Mouse (Mus musculus) left cerebral cortex, adult 2 months (tissue): ENCODE results near the gene Reep1. TPM values are rescaled to one million over a fixed set of nuclear protein-coding genes. Genes with fewer than 3 reads are reported as not detected.
A peak's percentile ranks its signal among the peaks of the same experiment; 100 is the strongest.

ENCODE experiments used
- DNase-seq, 2 experiments: peaks; one replicate each; pipeline ENCODE4 v3.0.0; 2021 to 2022; ENCODE audit warnings: low spot score in 2 of 2, mixed read lengths in 1 of 2; ENCODE audit errors: extremely low spot score in 1 of 2
- H3K27ac ChIP-seq: fragments of 200-600 bp; 2 replicates; pipeline ENCODE4 v1.8.1; 2022
- H3K4me3 ChIP-seq: fragments of 200-600 bp; 2 replicates; pipeline ENCODE4 v1.8.1; 2022
- CTCF ChIP-seq: fragments of 200-600 bp; IDR thresholded peaks from 2 replicates; pipeline ENCODE4 v1.8.1; 2022; ENCODE audit warnings: antibody characterized with exemption, mild to moderate bottlenecking, moderate library complexity
- intact Hi-C: fragments of 180-260 bp; cut with DNase I; formaldehyde crosslinking; loops from one replicate; pipeline ENCODE4 v1.15.1; 2025
- total RNA-seq, 2 experiments: library from RNA; stranded (reverse); gene quantifications; 2 replicates each; pipeline ENCODE4 v1.2.3; 2021

The Reep1 gene
- total RNA-seq, 2 experiments from 2014 or later: 81.4 to 81.5 TPM

DNA sequence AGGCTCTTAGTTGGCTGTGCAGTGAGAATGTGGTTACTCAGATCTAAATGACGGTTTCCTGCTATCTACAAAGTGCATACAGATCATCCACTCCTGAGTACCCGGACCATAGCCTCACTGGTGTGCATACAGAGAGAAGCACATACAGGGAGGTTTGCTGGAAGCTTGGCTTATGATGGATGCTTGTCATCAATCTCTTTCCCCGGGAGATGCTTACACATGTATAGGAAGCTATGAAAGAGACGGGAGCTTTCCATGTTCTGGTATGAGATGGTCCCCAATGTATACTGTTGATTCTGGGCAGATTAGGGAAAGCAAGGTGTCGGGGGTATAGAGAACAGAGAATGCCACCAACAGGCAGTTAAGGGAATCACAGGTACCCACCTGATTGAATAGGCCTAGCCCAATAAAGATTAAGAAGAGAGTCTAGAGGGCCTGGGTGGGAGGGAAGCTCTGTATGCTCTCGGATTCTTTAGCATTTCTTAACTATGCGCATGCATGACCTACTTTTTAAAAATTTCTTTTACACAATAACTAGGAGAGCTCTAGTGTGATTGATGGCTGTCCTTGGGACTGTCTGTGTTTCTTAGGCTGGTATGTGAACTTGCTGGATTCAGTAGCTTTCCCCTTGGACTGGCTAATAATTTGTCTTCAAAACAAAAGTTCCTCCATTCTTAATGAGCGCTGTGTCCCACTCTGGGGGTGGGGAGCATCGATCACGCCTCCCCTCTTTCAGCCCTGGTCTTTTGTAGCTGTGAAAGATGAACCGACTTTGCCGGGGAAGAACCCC is 62.7 kb downstream of the Reep1 start:
- no peak for DNase-seq
- TF ChIP-seq CTCF: peak; percentile 24; the same call in 1 of the 2 replicates
- intact Hi-C loops: no loop called here
- H3K27ac ChIP-seq: 0 out of 2 replicates have a peak overlapping the region, but pooled peaks have one; percentile 36
- no peak overlapping the region for H3K4me3 ChIP-seq

DNA sequence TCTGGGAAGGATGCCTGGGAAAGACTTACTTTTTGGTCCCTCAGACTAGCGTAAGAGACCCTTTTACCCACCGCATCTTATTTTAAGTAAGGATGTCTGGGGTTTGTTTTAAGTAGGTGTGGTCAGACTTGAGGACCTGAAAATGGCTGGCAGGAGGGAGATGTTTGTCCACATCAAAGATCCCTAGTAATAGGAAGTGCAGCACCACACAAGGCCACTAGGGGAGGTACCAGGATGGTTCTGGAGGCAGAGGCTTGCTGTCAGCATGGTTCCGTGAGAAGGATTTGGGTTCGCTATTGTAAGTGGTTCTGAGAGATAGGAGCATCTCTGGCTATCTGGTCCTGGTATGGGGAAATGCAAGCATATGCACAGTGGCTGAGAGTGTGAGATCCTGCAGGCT is 63.5 kb downstream of the Reep1 start:
- Histone ChIP-seq H3K4me3 (no peak overlapping the region), H3K27ac (no peak overlapping the region)
- TF ChIP-seq CTCF: no peak
- no peak for DNase-seq
- intact Hi-C loops: no loop called here

DNA sequence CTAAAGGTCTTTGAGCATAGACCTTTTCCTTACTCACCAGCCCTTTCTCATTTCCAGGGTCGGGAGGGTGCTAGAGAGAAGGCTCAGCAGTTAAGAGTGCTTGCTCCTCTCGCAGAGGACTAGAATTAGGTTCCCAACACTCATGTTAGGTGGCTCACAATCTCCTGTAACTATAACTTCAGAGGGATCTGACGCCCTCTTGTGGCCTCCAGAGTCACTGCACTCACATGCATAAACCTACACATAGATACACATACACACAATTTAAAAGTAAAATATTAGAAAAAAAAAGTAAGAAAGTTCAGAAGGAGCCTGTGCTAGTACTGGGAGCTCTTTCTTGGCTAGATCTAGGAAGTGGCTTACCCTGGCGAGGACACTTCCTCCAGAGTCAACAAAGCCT is 63.9 kb downstream of the Reep1 start:
- no peak for DNase-seq
- intact Hi-C loops: no loop called here

DNA sequence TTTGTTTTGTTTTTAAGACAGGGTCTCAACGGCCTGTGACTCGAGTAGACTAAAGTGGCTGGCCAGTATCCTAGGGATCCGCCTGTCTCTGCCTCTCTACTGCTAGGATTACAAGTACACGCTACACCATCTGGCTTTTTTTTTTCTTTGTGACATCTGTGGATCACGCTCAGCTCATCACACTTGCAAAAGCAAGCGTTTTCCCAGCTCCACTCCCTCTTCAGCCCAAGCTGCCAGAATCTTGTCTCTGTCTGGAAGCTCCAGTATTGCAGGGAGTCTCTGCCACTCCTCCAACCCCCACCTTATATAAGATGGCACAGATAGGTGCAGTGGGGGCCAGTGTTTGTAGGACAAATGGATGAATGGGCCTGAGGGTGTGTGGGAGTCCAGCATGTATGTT is 64.8 kb downstream of the Reep1 start:
- intact Hi-C loops: loop anchor here (1.0 kb wide), 2 partner anchors 26 to 29 kb away; no protein-coding TSS in a partner anchor
- Histone ChIP-seq H3K27ac (peak overlapping the region; percentile 83), H3K4me3 (no peak overlapping the region)
- DNase-seq: peak; percentile 56 to 66
- TF ChIP-seq CTCF: no peak; the same call in 1 of the 2 replicates

More for the DNA sequence above, 63.9 kb downstream of the Reep1 start:
- peak; percentile 28 for TF ChIP-seq CTCF
- no peak overlapping the region for H3K4me3 ChIP-seq
- H3K27ac ChIP-seq: peak overlapping the region; percentile 15; the same call in 1 of the 2 replicates

DNA sequence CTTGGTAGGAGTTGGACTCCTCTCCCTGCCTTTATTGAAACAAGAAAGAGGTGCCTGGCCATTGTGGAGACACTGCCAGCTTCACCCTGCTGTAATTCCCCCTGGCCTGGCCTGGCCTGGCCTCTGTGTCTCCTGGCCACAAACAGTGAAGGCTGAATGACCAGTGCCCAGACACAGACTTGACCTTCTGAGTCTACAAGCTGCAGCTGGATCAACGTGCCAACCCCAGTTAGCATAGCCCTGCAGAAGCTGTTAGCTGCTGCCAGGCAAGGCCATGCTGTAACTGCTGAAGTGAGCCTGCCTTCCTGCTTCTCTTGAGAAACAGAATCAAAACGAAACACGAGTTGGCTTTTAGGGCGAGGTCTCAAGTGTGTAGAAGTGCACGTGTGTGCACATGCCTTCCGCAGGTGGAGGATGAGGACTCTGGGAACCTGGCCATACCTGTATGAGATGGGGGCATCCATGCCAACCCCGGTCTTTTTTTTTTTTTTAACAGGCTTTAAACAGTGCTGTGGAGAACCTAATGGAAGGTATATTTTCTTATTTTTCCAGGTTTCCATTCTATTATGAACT is 65.4 kb downstream of the Reep1 start:
- intact Hi-C loops: loop anchor here (1.0 kb wide), 2 partner anchors 26 to 29 kb away; no protein-coding TSS in a partner anchor
- DNase-seq: no peak
- peak overlapping the region; percentile 83 for H3K27ac ChIP-seq
- TF ChIP-seq CTCF: no peak
- H3K4me3 ChIP-seq: no peak overlapping the region

DNA sequence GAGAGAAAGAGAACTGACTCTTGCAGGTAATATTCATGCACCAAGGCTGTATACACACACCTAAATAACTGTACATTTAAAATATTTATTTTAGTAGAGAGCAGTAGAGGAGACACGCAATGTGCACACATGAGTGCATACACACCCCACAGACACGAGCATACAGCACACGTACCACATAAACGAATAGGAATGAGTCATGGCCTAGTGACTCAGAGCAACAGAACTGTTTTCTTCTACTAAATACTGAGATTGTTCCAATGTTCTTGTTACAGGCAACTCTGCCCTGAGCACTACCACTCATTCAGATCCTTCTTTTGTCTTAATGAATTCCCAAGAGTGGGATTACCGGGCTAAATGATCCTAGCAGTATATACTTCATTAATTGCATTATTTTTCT is 70.7 kb downstream of the Reep1 start:
- intact Hi-C loops: no loop called here
- DNase-seq: no peak
- no peak for TF ChIP-seq CTCF
- no peak overlapping the region for H3K27ac ChIP-seq
- H3K4me3 ChIP-seq: no peak overlapping the region

DNA sequence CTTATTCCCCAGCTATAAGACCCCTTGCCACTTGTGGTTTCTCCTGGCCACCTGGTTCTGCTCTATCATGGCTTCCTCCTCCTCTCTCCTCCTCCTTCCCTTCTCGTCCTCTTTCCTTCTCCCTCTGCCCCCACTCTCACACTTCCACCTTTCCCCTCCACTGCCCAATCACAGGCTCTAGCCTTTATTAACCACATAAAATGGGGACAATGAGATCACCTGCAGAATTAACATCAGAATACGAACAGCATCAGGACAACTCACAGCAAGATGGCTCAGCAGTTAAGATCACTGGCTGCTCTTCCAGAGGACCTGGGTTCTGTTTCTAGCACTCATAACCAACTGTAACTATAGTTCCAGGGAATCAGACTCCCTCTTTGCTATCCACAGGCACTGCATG is 72.5 kb downstream of the Reep1 start:
- intact Hi-C loops: no loop called here
- Histone ChIP-seq H3K4me3 (no peak overlapping the region), H3K27ac (no peak overlapping the region)
- no peak for TF ChIP-seq CTCF
- DNase-seq: no peak

DNA sequence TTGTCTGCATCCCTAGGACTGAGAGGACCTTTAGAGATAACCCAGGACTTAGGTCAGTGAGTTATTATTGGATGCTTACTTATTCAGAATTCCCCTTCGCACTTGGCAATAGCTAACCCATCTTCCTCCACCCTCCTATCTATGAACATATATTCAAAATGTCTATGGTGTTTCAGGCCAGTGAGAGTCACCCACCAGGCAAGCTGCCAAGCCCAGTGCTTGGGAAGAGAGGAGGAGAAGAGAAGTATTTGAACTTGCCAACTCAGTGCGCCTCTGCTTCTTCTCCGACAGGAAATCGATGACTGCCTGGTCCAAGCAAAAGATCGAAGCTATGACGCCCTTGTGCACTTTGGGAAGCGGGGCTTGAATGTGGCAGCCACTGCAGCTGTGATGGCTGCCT is 73.1 kb downstream of the Reep1 start:
- H3K27ac ChIP-seq: no peak overlapping the region
- intact Hi-C loops: no loop called here
- H3K4me3 ChIP-seq: no peak overlapping the region
- no peak for TF ChIP-seq CTCF
- DNase-seq: no peak

DNA sequence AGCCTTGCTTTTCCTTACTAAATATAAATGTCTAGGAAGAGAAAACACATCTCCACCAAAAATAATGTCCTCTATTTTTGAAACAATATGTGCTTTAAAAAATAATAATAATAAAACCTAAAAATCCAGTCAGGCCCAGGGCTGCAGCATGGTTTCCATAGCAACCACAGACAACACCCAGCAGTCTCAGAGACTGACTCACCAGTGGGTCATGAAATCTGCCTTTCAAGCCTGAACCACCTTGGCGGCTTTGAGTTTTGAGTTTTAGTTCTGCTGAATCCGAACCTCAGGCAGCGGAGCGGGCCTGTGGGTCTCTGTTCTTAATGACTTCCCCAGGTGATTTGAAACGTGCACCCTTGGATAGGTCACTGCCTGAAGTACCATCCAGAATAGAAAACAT is 75.8 kb downstream of the Reep1 start:
- TF ChIP-seq CTCF: no peak
- no peak overlapping the region for H3K4me3 ChIP-seq
- DNase-seq: no peak
- intact Hi-C loops: no loop called here
- H3K27ac ChIP-seq: 0 out of 2 replicates have a peak overlapping the region, but pooled peaks have one; percentile 64

DNA sequence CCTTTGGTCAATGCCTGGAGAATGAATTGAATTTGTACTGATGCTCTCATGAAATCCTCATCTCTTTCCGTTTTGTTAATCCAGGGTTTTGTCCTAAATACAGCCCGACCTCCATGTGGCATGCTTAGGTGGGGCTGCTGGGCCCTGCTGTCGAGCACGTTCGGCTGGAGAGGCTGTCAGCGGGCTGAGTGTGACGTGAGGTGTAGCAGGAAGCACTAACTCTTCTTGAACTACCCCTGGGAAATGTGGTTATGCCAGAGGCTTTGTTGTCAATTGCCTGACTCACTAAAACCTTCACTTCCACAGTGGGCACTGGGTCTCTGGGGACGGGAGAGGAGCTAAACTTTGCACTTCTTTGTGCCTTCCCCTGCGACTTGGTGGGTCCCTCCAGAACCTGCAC is 81.0 kb downstream of the Reep1 start:
- intact Hi-C loops: no loop called here
- H3K27ac ChIP-seq: no peak overlapping the region
- DNase-seq: no peak
- no peak for TF ChIP-seq CTCF
- H3K4me3 ChIP-seq: no peak overlapping the region

DNA sequence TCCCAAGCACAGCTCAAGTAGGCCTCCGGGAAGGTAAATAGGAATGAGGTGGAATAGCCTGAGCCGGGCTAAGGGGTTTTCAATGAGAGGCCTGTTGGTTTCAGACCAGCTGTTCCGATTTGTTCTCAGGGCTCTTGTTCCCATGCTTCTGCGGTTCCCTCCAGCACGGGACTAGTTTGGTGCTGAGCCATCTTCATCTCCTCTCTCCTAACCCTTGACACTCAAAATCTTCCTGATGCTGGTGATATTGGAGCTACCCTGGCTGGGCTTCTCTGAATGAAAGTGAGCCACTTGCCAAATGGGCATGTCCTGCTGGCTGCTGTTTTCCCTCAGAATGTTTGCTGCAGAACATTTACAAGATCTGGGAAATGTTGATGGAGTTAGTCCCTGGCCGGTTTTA is 84.4 kb downstream of the Reep1 start:
- intact Hi-C loops: no loop called here
- no peak for DNase-seq
- no peak overlapping the region for H3K4me3 ChIP-seq
- H3K27ac ChIP-seq: no peak overlapping the region
- TF ChIP-seq CTCF: no peak

DNA sequence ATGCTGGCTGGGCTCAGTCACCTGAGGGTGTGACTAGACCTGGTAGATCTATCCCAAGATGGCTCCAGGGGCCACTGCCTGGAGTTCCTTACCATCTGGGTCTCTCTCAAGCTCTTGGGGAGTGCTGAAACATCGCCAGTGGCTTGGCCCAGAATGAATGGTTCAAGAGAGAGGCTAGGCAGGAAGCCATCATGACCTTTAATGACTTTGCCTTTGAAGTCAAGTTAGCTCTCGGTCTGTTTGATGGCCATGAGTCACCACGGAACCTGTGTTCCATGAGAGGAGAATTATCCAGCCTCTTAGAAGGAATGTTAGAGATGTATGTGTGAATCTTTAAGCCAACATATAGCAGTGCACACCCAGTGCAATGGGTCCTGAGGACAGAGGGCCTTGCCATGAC is 92.0 kb downstream of the Reep1 start:
- TF ChIP-seq CTCF: no peak
- 0 out of 2 replicates have a peak overlapping the region, but pooled peaks have one; percentile 28 for H3K27ac ChIP-seq
- intact Hi-C loops: no loop called here

More for the DNA sequence above, 92.0 kb downstream of the Reep1 start:
- H3K4me3 ChIP-seq: no peak overlapping the region
- no peak for DNase-seq
